Mouse (Mus musculus): ENCODE data around the gene E030025P04Rik. TPM values are rescaled to one million over a fixed set of nuclear protein-coding genes. Genes with fewer than 3 reads are reported as not detected.

Gene E030025P04Rik
- polyA plus RNA-seq, 1 experiment = not detected

DNA sequence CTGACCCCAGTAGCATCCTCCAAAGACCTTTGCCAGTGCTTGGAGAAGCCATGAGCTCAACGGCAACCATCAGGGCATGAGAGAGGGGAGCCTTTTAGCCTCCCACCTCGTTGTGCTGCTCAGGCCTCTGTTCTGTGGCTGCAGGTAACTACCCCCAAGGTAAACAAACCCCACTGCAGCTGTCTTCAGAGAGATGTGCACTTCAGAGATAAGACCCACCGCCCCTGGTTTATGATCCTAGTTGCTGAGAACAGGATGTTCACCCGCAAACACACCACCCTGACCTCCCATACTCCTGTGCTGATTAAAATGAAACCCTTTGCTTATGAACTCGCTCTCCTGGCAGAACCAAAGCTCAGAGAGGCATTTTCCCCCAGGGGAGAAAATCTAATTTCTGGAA is 38.0 kb downstream of the E030025P04Rik start:
- no peak for DNase-seq (ENCODE audit: low read depth, low spot score)
- 41% methylated on average over 5 of the region's 5 CpGs for WGBS

DNA sequence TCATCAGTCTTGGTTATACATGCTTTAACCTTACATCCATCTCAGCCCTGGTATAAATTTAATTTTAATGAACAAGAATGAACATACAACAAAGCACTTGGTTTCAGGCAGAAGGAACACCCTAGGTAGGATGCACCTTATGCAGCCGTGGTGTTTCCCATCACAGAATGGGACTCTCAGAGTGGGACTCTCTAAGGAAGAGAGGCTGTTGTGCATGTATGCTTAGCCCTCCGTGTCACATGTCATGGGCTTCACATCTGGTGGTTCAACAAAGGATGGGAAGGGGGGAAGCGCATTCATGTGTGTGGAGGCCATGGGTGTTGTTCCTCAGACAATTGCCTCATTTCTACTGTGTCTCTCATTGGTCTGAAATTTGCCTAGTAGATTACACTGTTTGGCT is 40.8 kb downstream of the E030025P04Rik start:
- WGBS = 89% methylated on average over 3 of the region's 3 CpGs
- no peak for DNase-seq (ENCODE audit: low read depth, low spot score)

- 37% methylated on average over 8 of the region's 8 CpGs for WGBS
- no peak for DNase-seq (ENCODE audit: low read depth, low spot score)
Measured at GRCm38 (mm10) chr11:109102646-109103045, 41.5 kb downstream of the E030025P04Rik start.

GRCm38 (mm10) chr11:109100266-109100665 is 43.9 kb downstream of the E030025P04Rik start:
- WGBS = 46% methylated on average over 6 of the region's 6 CpGs
- DNase-seq (ENCODE audit: low read depth, low spot score) = no peak

GRCm38 (mm10) chr11:109091821-109092220 is 52.3 kb downstream of the E030025P04Rik start:
- WGBS = 61% methylated on average over 5 of the region's 5 CpGs
- no peak for DNase-seq (ENCODE audit: low read depth, low spot score)

Other genes with a start within 250 kb of the E030025P04Rik start
- 37.3 and 41.0 TPM in 2 replicates for gene Axin2, start 224.0 kb downstream of the E030025P04Rik start, polyA plus RNA-seq (2012; rRNA removed)
- 2.0 and 3.3 TPM in 2 replicates for gene Rgs9, start 153.8 kb upstream of the E030025P04Rik start, polyA plus RNA-seq (2012; rRNA removed)
- gene Gna13, start 218.5 kb upstream of the E030025P04Rik start, polyA plus RNA-seq (2012; rRNA removed) = 29.9 and 50.5 TPM in 2 replicates

All from large intestine, adult 2 months (tissue).